Mouse (Mus musculus): ENCODE results near the gene Zpr1. TPM values are rescaled to one million over a fixed set of nuclear protein-coding genes. Genes with fewer than 3 reads are reported as not detected.

The Zpr1 gene
- 68.3 and 70.2 TPM in 2 replicates for polyA plus RNA-seq (2014; fragmentation: Nextera tagmentation; extraction: Ambion mirVana)

- H3K4me2 ChIP-seq (ENCODE audit: low read length), result peak within 1 kb of the TSS; percentile 55
- peaks cover 37% of the 10 kb centered on the region for H3K36me3 ChIP-seq (ENCODE audit: control insufficient read depth, insufficient read depth, low read length)
- WGBS, result 6% methylated on average over 45 of the region's 45 CpGs
- peaks cover 10% of the 10 kb centered on the region; the same call in 1 of the 2 replicates for H3K27me3 ChIP-seq (replicated peaks; ENCODE audit: control insufficient read depth, insufficient read depth, low read length)
- DNase-seq (ENCODE audit: low spot score), result peak; percentile 92
- peaks cover 5% of the 10 kb centered on the region; the same call in 1 of the 2 replicates for H3K4me1 ChIP-seq (replicated peaks; ENCODE audit: control insufficient read depth, insufficient read depth, low read length)
- peak; percentile 95 for ATAC-seq (replicated peaks; ENCODE audit: low FRiP score, low TSS enrichment, low read depth)
- peak within 1 kb of the TSS; percentile 61 for H3K4me3 ChIP-seq (ENCODE audit: low read depth, low read length)
- peak within 1 kb of the TSS; percentile 60 for H3K9ac ChIP-seq (ENCODE audit: low read length)
- no peaks in the 10 kb centered on the region for H3K9me3 ChIP-seq (ENCODE audit: control insufficient read depth, low read length)
- peak within 1 kb of the TSS; percentile 40 for H3K27ac ChIP-seq (ENCODE audit: low read depth)
Measured at GRCm38 (mm10) chr9:46272677-46273454, at the start of gene Zpr1. TSS of gene Zpr1 (plus strand) at chr9:46273064.

- Histone ChIP-seq H3K27me3 (replicated peaks; ENCODE audit: control insufficient read depth, insufficient read depth, low read length) (no peaks in the 10 kb centered on the region), H3K4me3 (ENCODE audit: low read depth, low read length) (no peak overlapping the region), H3K9ac (ENCODE audit: low read length) (no peak overlapping the region), H3K4me2 (ENCODE audit: low read length) (no peak overlapping the region), H3K9me3 (ENCODE audit: control insufficient read depth, low read length) (no peaks in the 10 kb centered on the region), H3K4me1 (replicated peaks; ENCODE audit: control insufficient read depth, insufficient read depth, low read length) (no peaks in the 10 kb centered on the region), H3K27ac (ENCODE audit: low read depth) (no peak overlapping the region), H3K36me3 (ENCODE audit: control insufficient read depth, insufficient read depth, low read length) (peaks cover 44% of the 10 kb centered on the region)
- ATAC-seq (replicated peaks; ENCODE audit: low FRiP score, low TSS enrichment, low read depth) (no peak), DNase-seq (ENCODE audit: low spot score) (no peak)
- WGBS, result 85% methylated on average over 6 of the region's 6 CpGs
Measured at GRCm38 (mm10) chr9:46223090-46223489, 49.8 kb upstream of the Zpr1 start.

- no peak overlapping the region for H3K4me2 ChIP-seq (ENCODE audit: low read length)
- H3K4me3 ChIP-seq (ENCODE audit: low read depth, low read length), result no peak overlapping the region
- peaks cover 42% of the 10 kb centered on the region for H3K36me3 ChIP-seq (ENCODE audit: control insufficient read depth, insufficient read depth, low read length)
- no peak for DNase-seq (ENCODE audit: low spot score)
- no peaks in the 10 kb centered on the region for H3K4me1 ChIP-seq (replicated peaks; ENCODE audit: control insufficient read depth, insufficient read depth, low read length)
- no peak for ATAC-seq (replicated peaks; ENCODE audit: low FRiP score, low TSS enrichment, low read depth)
- no peak overlapping the region for H3K27ac ChIP-seq (ENCODE audit: low read depth)
- no peaks in the 10 kb centered on the region for H3K27me3 ChIP-seq (replicated peaks; ENCODE audit: control insufficient read depth, insufficient read depth, low read length)
- H3K9ac ChIP-seq (ENCODE audit: low read length), result no peak overlapping the region
- no peaks in the 10 kb centered on the region for H3K9me3 ChIP-seq (ENCODE audit: control insufficient read depth, low read length)
- 71% methylated on average over 3 of the region's 3 CpGs for WGBS
Measured at GRCm38 (mm10) chr9:46224101-46224500, 48.8 kb upstream of the Zpr1 start.

GRCm38 (mm10) chr9:46224945-46225660 lies 47.8 kb upstream of the Zpr1 start:
- H3K4me2 ChIP-seq (ENCODE audit: low read length), result no peak overlapping the region
- ATAC-seq (replicated peaks; ENCODE audit: low FRiP score, low TSS enrichment, low read depth) (no peak), DNase-seq (ENCODE audit: low spot score) (no peak)
- no peak overlapping the region for H3K4me3 ChIP-seq (ENCODE audit: low read depth, low read length)
- no peaks in the 10 kb centered on the region for H3K9me3 ChIP-seq (ENCODE audit: control insufficient read depth, low read length)
- H3K4me1 ChIP-seq (replicated peaks; ENCODE audit: control insufficient read depth, insufficient read depth, low read length), result 0 out of 2 replicates have a peak, but pooled peaks cover under 1% of the 10 kb centered on the region
- 61% methylated on average over 5 of the region's 5 CpGs for WGBS
- H3K9ac ChIP-seq (ENCODE audit: low read length), result no peak overlapping the region
- peaks cover 32% of the 10 kb centered on the region for H3K36me3 ChIP-seq (ENCODE audit: control insufficient read depth, insufficient read depth, low read length)
- no peaks in the 10 kb centered on the region for H3K27me3 ChIP-seq (replicated peaks; ENCODE audit: control insufficient read depth, insufficient read depth, low read length)
- no peak overlapping the region for H3K27ac ChIP-seq (ENCODE audit: low read depth)

- no peak for ATAC-seq (replicated peaks; ENCODE audit: low FRiP score, low TSS enrichment, low read depth)
- Histone ChIP-seq H3K4me3 (ENCODE audit: low read depth, low read length) (no peak overlapping the region), H3K4me2 (ENCODE audit: low read length) (no peak overlapping the region), H3K36me3 (ENCODE audit: control insufficient read depth, insufficient read depth, low read length) (peaks cover 13% of the 10 kb centered on the region), H3K9ac (ENCODE audit: low read length) (no peak overlapping the region), H3K27ac (ENCODE audit: low read depth) (no peak overlapping the region), H3K9me3 (ENCODE audit: control insufficient read depth, low read length) (no peaks in the 10 kb centered on the region), H3K27me3 (replicated peaks; ENCODE audit: control insufficient read depth, insufficient read depth, low read length) (no peaks in the 10 kb centered on the region), H3K4me1 (replicated peaks; ENCODE audit: control insufficient read depth, insufficient read depth, low read length) (0 out of 2 replicates have a peak, but pooled peaks cover 7% of the 10 kb centered on the region)
- no peak for DNase-seq (ENCODE audit: low spot score)
- WGBS, result 80% methylated on average over 3 of the region's 3 CpGs
Measured at GRCm38 (mm10) chr9:46227064-46227614, 45.7 kb upstream of the Zpr1 start.

GRCm38 (mm10) chr9:46228491-46228890 lies 44.4 kb upstream of the Zpr1 start, which contains the start of gene Apoa1:
TSS of gene Apoa1 (plus strand) at chr9:46228580.
- Histone ChIP-seq H3K36me3 (ENCODE audit: control insufficient read depth, insufficient read depth, low read length) (0 out of 2 replicates have a peak, but pooled peaks cover 5% of the 10 kb centered on the region), H3K4me3 (ENCODE audit: low read depth, low read length) (no peak within 1 kb of the TSS), H3K27ac (ENCODE audit: low read depth) (no peak within 1 kb of the TSS), H3K4me1 (replicated peaks; ENCODE audit: control insufficient read depth, insufficient read depth, low read length) (0 out of 2 replicates have a peak, but pooled peaks cover 7% of the 10 kb centered on the region), H3K9me3 (ENCODE audit: control insufficient read depth, low read length) (no peaks in the 10 kb centered on the region), H3K27me3 (replicated peaks; ENCODE audit: control insufficient read depth, insufficient read depth, low read length) (no peaks in the 10 kb centered on the region), H3K9ac (ENCODE audit: low read length) (no peak within 1 kb of the TSS), H3K4me2 (ENCODE audit: low read length) (peak within 1 kb of the TSS; percentile 89; the same call in 1 of the 2 replicates)
- DNase-seq (ENCODE audit: low spot score), result no peak
- no peak for ATAC-seq (replicated peaks; ENCODE audit: low FRiP score, low TSS enrichment, low read depth)
- WGBS, result 41% methylated on average over 9 of the region's 9 CpGs

- peak overlapping the region; percentile 89 for H3K4me2 ChIP-seq (ENCODE audit: low read length)
- DNase-seq (ENCODE audit: low spot score), result peak; percentile 87
- H3K36me3 ChIP-seq (ENCODE audit: control insufficient read depth, insufficient read depth, low read length), result no peaks in the 10 kb centered on the region
- H3K4me3 ChIP-seq (ENCODE audit: low read depth, low read length), result peak overlapping the region; percentile 48
- no peaks in the 10 kb centered on the region for H3K9me3 ChIP-seq (ENCODE audit: control insufficient read depth, low read length)
- ATAC-seq (replicated peaks; ENCODE audit: low FRiP score, low TSS enrichment, low read depth), result peak; percentile 84
- peak overlapping the region; percentile 50 for H3K9ac ChIP-seq (ENCODE audit: low read length)
- H3K27ac ChIP-seq (ENCODE audit: low read depth), result peak overlapping the region; percentile 22; the same call in 1 of the 2 replicates
- H3K27me3 ChIP-seq (replicated peaks; ENCODE audit: control insufficient read depth, insufficient read depth, low read length), result no peaks in the 10 kb centered on the region
- 15% methylated on average over 37 of the region's 37 CpGs for WGBS
- H3K4me1 ChIP-seq (replicated peaks; ENCODE audit: control insufficient read depth, insufficient read depth, low read length), result 0 out of 2 replicates have a peak, but pooled peaks cover 7% of the 10 kb centered on the region
Measured at GRCm38 (mm10) chr9:46229573-46230449, 43.1 kb upstream of the Zpr1 start.

All from intestine, embryonic 14.5 days (tissue).